Mouse (Mus musculus) lung, postnatal 14 days (tissue): ENCODE measurements at regions not wholly inside any gene's neighbourhood (a gene's known extent, or its start where the extent isn't known, plus 50 kb on each side); places are given as distances from the start of the nearest gene placed in this dataset.

ENCODE experiments used
- DNase-seq: peaks from one replicate; pipeline ENCODE4 v3.0.0; 2021

GRCm38 (mm10) chr3:51151104-51151503, 73.1 kb upstream of the Noct start:
- no peak for DNase-seq

DNA sequence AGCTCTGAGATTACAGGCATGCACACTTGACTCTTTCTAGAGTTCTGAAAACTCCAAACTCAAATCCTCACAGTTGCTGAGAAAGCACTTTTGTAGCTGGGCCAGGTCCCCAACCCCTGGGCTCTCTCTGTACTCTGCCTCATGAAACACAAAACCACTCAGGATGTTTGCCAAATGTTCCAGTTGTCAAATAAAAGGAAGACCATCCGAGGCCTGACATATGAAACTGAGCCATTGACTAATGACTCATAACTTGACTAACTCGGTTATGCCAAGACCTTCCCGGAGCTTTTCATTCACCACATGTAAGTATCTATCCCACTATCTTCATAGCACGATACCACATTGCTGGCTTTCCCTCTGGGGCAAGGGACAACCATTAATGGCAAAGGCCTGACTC, 68.6 kb upstream of the Noct start:
- no peak for DNase-seq

DNA sequence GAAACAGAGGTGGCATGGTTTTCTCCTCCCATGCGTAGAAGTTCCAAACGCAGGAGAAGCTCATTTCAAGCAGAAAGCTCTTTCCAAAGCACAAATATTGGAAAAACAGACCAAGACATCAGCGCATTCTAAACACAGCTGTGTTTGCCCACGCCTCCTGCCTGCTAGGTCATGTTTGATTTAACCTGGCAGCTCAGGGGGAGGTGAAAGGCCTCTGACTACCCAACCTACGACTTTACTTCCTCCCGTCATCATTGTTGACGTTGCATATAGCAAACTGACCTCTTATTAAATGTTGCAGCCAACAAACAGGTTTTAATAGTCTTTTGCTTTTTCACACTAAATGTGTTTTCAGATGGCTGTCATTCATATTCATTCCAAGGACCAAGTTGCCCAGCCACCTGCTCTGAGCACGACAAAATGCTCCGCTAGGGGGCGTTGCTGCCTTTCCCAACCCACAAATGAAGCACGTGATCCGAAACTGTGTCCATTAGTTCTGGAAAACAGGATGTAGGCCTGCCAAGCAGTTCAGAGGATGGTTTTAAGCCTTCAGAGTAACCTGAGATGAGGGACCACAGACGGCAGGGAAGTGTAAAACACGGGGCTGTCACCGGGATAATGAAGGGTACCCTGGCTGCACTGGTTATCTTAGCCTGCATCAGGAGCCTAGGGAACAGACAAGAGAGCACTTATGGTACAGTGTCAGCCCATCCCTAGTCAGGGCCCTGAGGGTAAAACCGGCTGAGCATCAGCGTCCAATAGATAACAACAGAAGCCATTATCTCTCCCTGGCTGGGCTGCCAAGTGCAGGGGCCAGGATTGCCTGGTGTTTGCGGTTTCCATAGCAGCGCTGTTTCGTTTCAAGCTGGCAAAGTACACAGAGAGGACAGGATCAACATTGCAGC, 67.6 kb upstream of the Noct start:
- DNase-seq: peak; percentile 67

DNA sequence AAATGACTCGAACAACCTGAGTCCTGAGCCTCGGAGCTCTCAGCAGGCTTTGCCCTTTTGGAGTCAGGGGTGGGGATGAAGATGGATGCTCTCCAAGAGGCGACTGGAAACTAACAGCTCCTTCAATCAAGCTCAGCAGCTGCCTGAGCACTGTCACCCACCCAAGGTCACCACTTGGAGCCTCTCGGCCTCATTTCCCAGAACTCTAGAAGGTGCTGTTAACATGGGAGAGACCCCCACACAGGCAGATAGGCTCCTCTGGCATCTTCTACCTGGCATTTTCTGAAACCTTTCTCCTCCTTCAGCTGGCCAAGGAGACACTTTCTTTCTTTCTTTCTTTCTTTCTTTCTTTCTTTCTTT, 67.0 kb upstream of the Noct start:
- DNase-seq: no peak

DNA sequence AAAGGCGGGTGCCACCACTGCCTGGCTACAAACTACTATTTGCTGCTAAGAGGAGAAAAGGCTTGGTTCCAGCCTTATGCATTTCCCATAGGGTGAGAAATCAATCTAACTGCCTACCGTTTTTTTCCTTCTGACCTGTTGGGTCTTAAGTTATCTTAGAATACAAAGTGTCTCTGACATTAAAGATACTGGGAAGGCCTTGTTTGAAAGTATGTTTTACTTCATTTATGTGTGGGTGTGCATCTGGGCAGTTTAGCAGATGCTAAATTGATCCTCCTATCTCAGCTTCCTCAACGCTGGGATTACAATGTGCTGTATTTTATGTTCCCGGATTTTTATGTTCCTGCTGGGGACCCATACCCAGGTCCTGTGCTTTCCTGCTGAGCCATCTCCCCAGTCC, 65.8 kb upstream of the Noct start:
- DNase-seq: no peak

- DNase-seq: no peak
Observed at GRCm38 (mm10) chr3:51159322-51159721, 64.9 kb upstream of the Noct start.

DNA sequence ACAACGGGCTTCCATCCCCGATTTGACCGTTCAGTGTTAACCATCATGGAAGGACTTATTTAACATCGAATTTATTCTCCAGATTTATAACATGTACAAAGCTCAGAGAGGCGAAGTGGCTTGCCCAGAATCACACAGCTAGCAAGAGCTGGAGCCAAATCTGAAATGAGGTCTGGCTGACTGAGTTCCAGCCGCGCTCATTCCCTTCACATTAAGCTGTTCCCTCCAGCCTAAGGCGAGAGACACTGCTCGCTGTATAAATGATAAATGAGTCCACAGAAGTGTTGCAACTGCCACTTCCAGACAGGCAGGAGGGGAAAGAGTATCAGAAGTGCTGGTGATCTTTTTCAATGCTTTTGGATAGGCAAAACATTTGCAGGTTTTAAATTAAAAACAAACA, 64.4 kb upstream of the Noct start:
- DNase-seq: no peak

DNA sequence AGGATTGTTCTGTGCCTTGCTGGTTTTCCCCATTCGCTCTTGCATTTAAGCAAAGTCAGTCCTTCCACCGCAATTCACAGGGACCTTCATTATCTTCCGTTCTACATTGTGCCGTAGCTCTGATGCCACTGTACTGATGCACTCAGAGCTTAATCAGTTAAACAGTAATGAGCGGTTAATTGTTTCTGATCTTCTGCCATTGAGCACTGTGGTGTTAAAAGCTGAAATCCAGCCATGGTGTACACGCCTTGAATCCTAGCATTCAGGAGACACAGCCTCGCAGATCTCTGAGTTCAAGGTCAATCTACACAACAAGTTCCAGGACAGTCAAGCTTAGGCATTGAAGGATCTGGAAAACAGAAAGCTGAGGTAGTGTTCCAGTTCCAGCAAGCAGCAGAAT, 63.6 kb upstream of the Noct start:
- DNase-seq: no peak

GRCm38 (mm10) chr3:51169150-51169925, 54.9 kb upstream of the Noct start:
- DNase-seq: no peak

GRCm38 (mm10) chr3:51170225-51170852, 53.9 kb upstream of the Noct start:
- peak; percentile 84 for DNase-seq
